Mouse (Mus musculus) liver, embryonic 12.5 days (tissue): Measurements from ENCODE around the gene Lonrf2. TPM values are rescaled to one million over a fixed set of nuclear protein-coding genes. Genes with fewer than 3 reads are reported as not detected.

Source experiments
- ATAC-seq: fragments of 200-750 bp; cut with Nextera tagmentation; 2 replicates; pipeline ENCODE4 v1.8.0; 2017; ENCODE audit warnings: moderate number of reproducible peaks, mild to moderate bottlenecking, moderate library complexity
- H3K27ac ChIP-seq: fragments of 300-500 bp; sonication (generic); 2 replicates; pipeline ENCODE4 v1.5.1; 2016; ENCODE audit warnings: mild to moderate bottlenecking
- H3K27me3 ChIP-seq: fragments of 300-500 bp; sonication (generic); replicated peaks from 2 replicates; pipeline ENCODE4 v1.6.1; 2016; ENCODE audit warnings: mild to moderate bottlenecking, moderate library complexity
- H3K36me3 ChIP-seq: fragments of 300-500 bp; sonication (generic); 2 replicates; pipeline ENCODE4 v1.6.1; 2016; ENCODE audit warnings: mild to moderate bottlenecking, moderate library complexity
- H3K4me1 ChIP-seq: fragments of 300-500 bp; sonication (generic); 2 replicates; pipeline ENCODE4 v1.6.1; 2016
- H3K4me2 ChIP-seq: fragments of 300-500 bp; sonication (generic); 2 replicates; pipeline ENCODE4 v1.6.1; 2016; ENCODE audit warnings: mild to moderate bottlenecking, moderate library complexity
- H3K4me3 ChIP-seq: fragments of 300-500 bp; sonication (generic); 2 replicates; pipeline ENCODE4 v1.5.1; 2016; ENCODE audit warnings: mild to moderate bottlenecking, moderate library complexity
- H3K9ac ChIP-seq: fragments of 300-500 bp; sonication (generic); 2 replicates; pipeline ENCODE4 v1.6.1; 2016; ENCODE audit warnings: mild to moderate bottlenecking, moderate library complexity
- H3K9me3 ChIP-seq: fragments of 300-500 bp; sonication (generic); replicated peaks from 2 replicates; pipeline ENCODE4 v1.6.1; 2016; ENCODE audit warnings: mild to moderate bottlenecking, moderate library complexity
- WGBS: fragments of 180-500 bp; shearing (Covaris S2); methylation state at CpG from one replicate; pipeline ENCODE4 v1.1.7; 2016; ENCODE audit not compliant: insufficient replicate concordance; 5-methylcytosine and 5-hydroxymethylcytosine counted together
- polyA plus RNA-seq: library from polyadenylated mRNA; unstranded; fragments of >200 nt; fragmentation: Nextera tagmentation; extraction: Ambion mirVana; gene quantifications from 2 replicates; pipeline ENCODE4 v1.2.1, GENCODE M21; 2016

Gene Lonrf2
- 0.15 and 0.31 TPM in 2 replicates for polyA plus RNA-seq

DNA sequence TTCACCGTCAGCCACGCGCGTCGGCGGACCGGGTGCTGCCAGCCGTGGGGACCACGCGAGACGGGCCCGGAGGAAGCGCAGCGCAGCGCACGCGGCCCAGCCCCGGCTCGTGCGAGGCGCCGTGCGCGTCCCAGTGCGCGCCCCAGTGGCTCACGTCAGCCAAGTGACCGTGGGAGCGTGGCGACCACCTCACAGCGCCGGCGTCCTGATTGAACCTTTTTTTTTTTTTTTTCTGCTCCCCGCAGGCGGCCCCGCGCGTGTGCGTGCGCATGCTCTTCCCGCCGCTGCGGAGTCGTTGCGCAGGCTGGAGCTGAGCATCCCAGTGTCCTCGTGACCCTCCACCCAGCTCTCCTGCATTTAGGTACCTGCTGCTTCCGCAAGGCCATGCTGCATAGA is at the start of gene Lonrf2:
Gene Lonrf2 (minus strand): TSS at position 235 of the 396 bp plus-strand sequence.
- WGBS: 3% methylated on average over 47 of the region's 47 CpGs
- Histone ChIP-seq H3K4me2 (peak within 1 kb of the TSS; percentile 69), H3K27ac (no peak within 1 kb of the TSS), H3K9me3 (no peaks in the 10 kb centered on the region), H3K4me3 (peak within 1 kb of the TSS; percentile 49), H3K27me3 (peaks cover 49% of the 10 kb centered on the region), H3K36me3 (no peaks in the 10 kb centered on the region), H3K4me1 (no peaks in the 10 kb centered on the region), H3K9ac (peak within 1 kb of the TSS; percentile 46; the same call in 1 of the 2 replicates)
- no peak for ATAC-seq

- WGBS: 47% methylated on average over 2 of the region's 2 CpGs
- Histone ChIP-seq H3K36me3 (no peaks in the 10 kb centered on the region), H3K4me2 (no peak overlapping the region), H3K27ac (no peak overlapping the region), H3K4me3 (no peak overlapping the region), H3K27me3 (no peaks in the 10 kb centered on the region), H3K9ac (no peak overlapping the region), H3K9me3 (no peaks in the 10 kb centered on the region), H3K4me1 (no peaks in the 10 kb centered on the region)
- no peak for ATAC-seq
These were observed 49.4 kb upstream of the Lonrf2 start for GRCm38 (mm10) chr1:38885956-38886355.

GRCm38 (mm10) chr1:38883766-38884165 is 47.3 kb upstream of the Lonrf2 start:
- ATAC-seq: no peak
- 63% methylated on average over 9 of the region's 9 CpGs for WGBS
- no peaks in the 10 kb centered on the region for H3K9me3 ChIP-seq
- no peaks in the 10 kb centered on the region for H3K36me3 ChIP-seq
- H3K4me3 ChIP-seq: no peak overlapping the region
- H3K9ac ChIP-seq: no peak overlapping the region
- H3K4me2 ChIP-seq: no peak overlapping the region
- no peak overlapping the region for H3K27ac ChIP-seq
- no peaks in the 10 kb centered on the region for H3K27me3 ChIP-seq
- H3K4me1 ChIP-seq: no peaks in the 10 kb centered on the region

DNA sequence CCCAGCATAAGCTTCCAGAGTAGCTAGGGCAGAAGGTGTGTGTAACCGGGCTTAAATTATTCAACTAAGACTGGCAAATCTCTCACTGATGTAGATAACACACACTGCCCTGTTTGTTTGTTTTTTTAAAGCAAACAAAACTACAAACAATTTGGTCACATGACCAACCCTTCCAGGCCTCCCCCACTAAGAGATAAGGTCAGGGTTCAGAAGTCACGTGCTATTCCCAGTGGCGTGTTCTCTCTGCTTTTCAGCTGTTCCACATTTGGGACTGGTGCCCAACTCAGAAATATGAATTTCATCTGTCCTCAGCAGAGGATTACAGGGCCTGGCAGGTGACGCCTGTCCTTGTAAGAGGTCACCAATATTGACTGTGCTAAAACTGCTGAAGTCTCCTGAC is 46.2 kb upstream of the Lonrf2 start:
- no peak overlapping the region for H3K9ac ChIP-seq
- no peak overlapping the region for H3K4me2 ChIP-seq
- H3K27ac ChIP-seq: no peak overlapping the region
- no peaks in the 10 kb centered on the region for H3K4me1 ChIP-seq
- ATAC-seq: no peak
- H3K9me3 ChIP-seq: no peaks in the 10 kb centered on the region
- H3K4me3 ChIP-seq: no peak overlapping the region
- 68% methylated on average over 4 of the region's 4 CpGs for WGBS
- no peaks in the 10 kb centered on the region for H3K27me3 ChIP-seq
- H3K36me3 ChIP-seq: no peaks in the 10 kb centered on the region

DNA sequence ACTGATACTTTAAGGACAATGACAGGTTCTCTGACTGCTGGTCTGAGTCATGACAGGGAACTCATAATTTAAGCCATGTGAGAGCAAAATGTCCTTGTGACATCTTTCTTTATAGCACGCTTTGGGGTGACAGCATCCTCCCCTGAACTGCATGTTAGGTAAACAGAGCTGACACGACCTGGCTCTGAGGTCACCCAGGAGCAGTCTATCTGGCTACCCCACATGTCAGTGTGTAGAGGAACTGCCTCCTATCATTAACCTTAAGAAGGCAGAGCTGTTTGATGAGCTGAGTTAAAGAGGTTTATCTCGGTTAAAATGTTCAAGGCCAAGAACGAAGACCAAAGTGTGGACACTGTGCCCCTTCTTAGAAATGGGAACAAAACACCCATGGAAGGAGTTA is 44.9 kb upstream of the Lonrf2 start:
- 42% methylated on average over 4 of the region's 4 CpGs for WGBS
- ATAC-seq: no peak
- H3K4me1 ChIP-seq: no peaks in the 10 kb centered on the region
- H3K36me3 ChIP-seq: no peaks in the 10 kb centered on the region
- H3K4me2 ChIP-seq: no peak overlapping the region
- H3K9ac ChIP-seq: no peak overlapping the region
- no peak overlapping the region for H3K27ac ChIP-seq
- H3K4me3 ChIP-seq: no peak overlapping the region
- no peaks in the 10 kb centered on the region for H3K27me3 ChIP-seq
- no peaks in the 10 kb centered on the region for H3K9me3 ChIP-seq

- H3K4me1 ChIP-seq: no peaks in the 10 kb centered on the region
- H3K4me2 ChIP-seq: no peak overlapping the region
- no peaks in the 10 kb centered on the region for H3K9me3 ChIP-seq
- no peak overlapping the region for H3K4me3 ChIP-seq
- no peaks in the 10 kb centered on the region for H3K36me3 ChIP-seq
- no peak overlapping the region for H3K9ac ChIP-seq
- no peak for ATAC-seq
- H3K27ac ChIP-seq: no peak overlapping the region
- 29% methylated on average over 5 of the region's 5 CpGs for WGBS
- no peaks in the 10 kb centered on the region for H3K27me3 ChIP-seq
These were observed 40.3 kb upstream of the Lonrf2 start for GRCm38 (mm10) chr1:38876671-38877382.

GRCm38 (mm10) chr1:38873911-38874310 is 37.4 kb upstream of the Lonrf2 start:
- no peak for ATAC-seq
- Histone ChIP-seq H3K4me3 (no peak overlapping the region), H3K9ac (no peak overlapping the region), H3K27me3 (no peaks in the 10 kb centered on the region), H3K9me3 (no peaks in the 10 kb centered on the region), H3K4me2 (no peak overlapping the region), H3K36me3 (no peaks in the 10 kb centered on the region), H3K27ac (no peak overlapping the region), H3K4me1 (no peaks in the 10 kb centered on the region)
- 62% methylated on average over 5 of the region's 5 CpGs for WGBS

- H3K27ac ChIP-seq: no peak overlapping the region
- WGBS: 67% methylated on average over 6 of the region's 6 CpGs
- H3K9ac ChIP-seq: no peak overlapping the region
- H3K36me3 ChIP-seq: no peaks in the 10 kb centered on the region
- no peaks in the 10 kb centered on the region for H3K27me3 ChIP-seq
- no peak overlapping the region for H3K4me2 ChIP-seq
- ATAC-seq: no peak
- no peaks in the 10 kb centered on the region for H3K9me3 ChIP-seq
- no peaks in the 10 kb centered on the region for H3K4me1 ChIP-seq
- H3K4me3 ChIP-seq: no peak overlapping the region
These were observed 35.3 kb upstream of the Lonrf2 start for GRCm38 (mm10) chr1:38871834-38872233.

GRCm38 (mm10) chr1:38869398-38870195 is 33.1 kb upstream of the Lonrf2 start:
- Histone ChIP-seq H3K36me3 (no peaks in the 10 kb centered on the region), H3K27me3 (no peaks in the 10 kb centered on the region), H3K27ac (no peak overlapping the region), H3K9me3 (no peaks in the 10 kb centered on the region), H3K9ac (no peak overlapping the region), H3K4me2 (no peak overlapping the region), H3K4me1 (no peaks in the 10 kb centered on the region), H3K4me3 (no peak overlapping the region)
- WGBS: 48% methylated on average over 13 of the region's 13 CpGs
- ATAC-seq: no peak

DNA sequence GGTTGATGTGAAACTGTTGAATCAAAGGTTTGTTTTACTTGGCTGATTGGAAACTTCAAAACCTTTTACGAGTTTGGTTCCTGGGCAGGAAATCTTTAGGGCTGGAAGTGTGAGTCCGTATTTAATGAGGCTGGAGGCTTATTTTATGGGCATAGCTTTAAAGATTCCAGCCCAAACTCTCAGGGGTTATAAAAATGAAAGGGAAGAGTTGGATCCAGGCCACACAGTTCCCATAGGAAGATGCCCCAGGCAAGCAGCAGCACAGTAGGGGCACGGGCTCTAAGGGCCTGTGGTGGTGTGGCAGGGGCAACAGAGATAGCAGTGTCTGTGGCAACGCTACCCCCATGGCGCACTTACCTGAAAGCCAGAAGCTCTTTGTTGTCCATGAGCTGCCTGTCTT is 29.7 kb upstream of the Lonrf2 start:
- Histone ChIP-seq H3K4me1 (no peaks in the 10 kb centered on the region), H3K4me2 (no peak overlapping the region), H3K36me3 (no peaks in the 10 kb centered on the region), H3K27ac (no peak overlapping the region), H3K4me3 (no peak overlapping the region), H3K9me3 (no peaks in the 10 kb centered on the region), H3K9ac (no peak overlapping the region), H3K27me3 (no peaks in the 10 kb centered on the region)
- WGBS: 62% methylated on average over 5 of the region's 5 CpGs
- ATAC-seq: no peak

- H3K4me3 ChIP-seq: no peak overlapping the region
- WGBS: 70% methylated on average over 9 of the region's 9 CpGs
These were observed 27.8 kb upstream of the Lonrf2 start for GRCm38 (mm10) chr1:38864341-38864740.

DNA sequence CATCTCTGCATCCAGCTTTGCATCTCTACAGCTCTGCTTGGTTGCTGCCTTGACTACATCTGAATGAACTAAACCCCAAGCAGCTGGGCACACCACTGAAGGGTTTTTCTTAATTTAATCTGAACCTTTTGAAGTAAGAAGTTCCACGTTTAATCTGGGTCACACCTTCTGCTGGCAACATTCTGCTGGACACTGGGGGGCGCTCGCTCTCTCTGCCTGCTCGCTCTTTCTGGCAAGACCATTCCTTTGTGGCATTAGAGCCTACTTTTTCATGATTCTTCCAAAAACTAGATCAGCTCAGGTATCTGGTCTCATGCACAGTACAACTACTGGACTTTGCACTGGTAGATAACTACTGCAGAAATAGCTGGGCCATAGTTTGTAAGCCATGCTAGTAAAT is 25.7 kb upstream of the Lonrf2 start:
- no peak for ATAC-seq
- H3K36me3 ChIP-seq: no peaks in the 10 kb centered on the region
- no peak overlapping the region for H3K4me3 ChIP-seq
- H3K27ac ChIP-seq: no peak overlapping the region
- no peaks in the 10 kb centered on the region for H3K9me3 ChIP-seq
- no peaks in the 10 kb centered on the region for H3K27me3 ChIP-seq
- WGBS: 8% methylated on average over 4 of the region's 4 CpGs
- no peak overlapping the region for H3K4me2 ChIP-seq
- H3K9ac ChIP-seq: no peak overlapping the region
- H3K4me1 ChIP-seq: no peaks in the 10 kb centered on the region

More at GRCm38 (mm10) chr1:38864341-38864740, 27.8 kb upstream of the Lonrf2 start:
- H3K36me3 ChIP-seq: no peaks in the 10 kb centered on the region
- no peak overlapping the region for H3K4me2 ChIP-seq
- no peak overlapping the region for H3K27ac ChIP-seq
- ATAC-seq: no peak
- no peaks in the 10 kb centered on the region for H3K27me3 ChIP-seq
- H3K9ac ChIP-seq: no peak overlapping the region
- H3K9me3 ChIP-seq: no peaks in the 10 kb centered on the region
- H3K4me1 ChIP-seq: no peaks in the 10 kb centered on the region
